Mouse (Mus musculus) hindbrain, embryonic 13.5 days (tissue): ENCODE results near the gene Agap3. TPM values are rescaled to one million over a fixed set of nuclear protein-coding genes. Genes with fewer than 3 reads are reported as not detected.

Experiments used
- ATAC-seq: fragments of 200-750 bp; cut with Nextera tagmentation; 2 replicates; pipeline ENCODE4 v1.8.0; 2017; ENCODE audit warnings: moderate TSS enrichment; ENCODE audit not compliant: low FRiP score
- H3K27ac ChIP-seq: fragments of 300-500 bp; sonication (generic); 2 replicates; pipeline ENCODE4 v1.5.1; 2015; ENCODE audit warnings: inconsistent platforms, mild to moderate bottlenecking, moderate library complexity
- H3K27me3 ChIP-seq: fragments of 300-500 bp; sonication (generic); 2 replicates; pipeline ENCODE4 v1.6.1; 2015; ENCODE audit warnings: mild to moderate bottlenecking, inconsistent platforms
- H3K36me3 ChIP-seq: fragments of 300-500 bp; sonication (generic); 2 replicates; pipeline ENCODE4 v1.6.1; 2015; ENCODE audit warnings: mild to moderate bottlenecking, inconsistent platforms
- H3K4me1 ChIP-seq: fragments of 300-500 bp; sonication (generic); replicated peaks from 2 replicates; pipeline ENCODE4 v1.6.1; 2015; ENCODE audit warnings: inconsistent platforms
- H3K4me2 ChIP-seq: fragments of 300-500 bp; sonication (generic); 2 replicates; pipeline ENCODE4 v1.6.1; 2015; ENCODE audit warnings: inconsistent platforms, mild to moderate bottlenecking, moderate library complexity
- H3K4me3 ChIP-seq: fragments of 300-500 bp; sonication (generic); 2 replicates; pipeline ENCODE4 v1.5.1; 2015; ENCODE audit warnings: mild to moderate bottlenecking, inconsistent platforms
- H3K9ac ChIP-seq: fragments of 300-500 bp; sonication (generic); 2 replicates; pipeline ENCODE4 v1.6.1; 2015; ENCODE audit warnings: mild to moderate bottlenecking, inconsistent platforms
- H3K9me3 ChIP-seq: fragments of 300-500 bp; sonication (generic); 2 replicates; pipeline ENCODE4 v1.6.1; 2016; ENCODE audit warnings: inconsistent platforms
- WGBS: fragments of 180-500 bp; shearing (Covaris S2); methylation state at CpG from one replicate; pipeline ENCODE4 v1.1.7; 2015; 5-methylcytosine and 5-hydroxymethylcytosine counted together
- polyA plus RNA-seq: library from polyadenylated mRNA; unstranded; fragments of >200 nt; fragmentation: Nextera tagmentation; extraction: Ambion mirVana; gene quantifications from 2 replicates; pipeline ENCODE4 v1.2.1, GENCODE M21; 2015

Gene Agap3
- polyA plus RNA-seq, 1 experiment from 2014 or later: 50.3 TPM

GRCm38 (mm10) chr5:24483326-24483725 lies 31.3 kb downstream of the Agap3 start:
- Histone ChIP-seq H3K9me3 (no peaks in the 10 kb centered on the region), H3K9ac (no peak overlapping the region), H3K4me1 (peaks cover 79% of the 10 kb centered on the region), H3K4me3 (no peak overlapping the region), H3K4me2 (no peak overlapping the region), H3K27ac (peak overlapping the region; percentile 26; the same call in 1 of the 2 replicates), H3K36me3 (peaks cover 68% of the 10 kb centered on the region), H3K27me3 (0 out of 2 replicates have a peak, but pooled peaks cover 8% of the 10 kb centered on the region)
- WGBS: 17% methylated on average over 8 of the region's 11 CpGs
- ATAC-seq: peak; percentile 22; the same call in 1 of the 2 replicates

DNA sequence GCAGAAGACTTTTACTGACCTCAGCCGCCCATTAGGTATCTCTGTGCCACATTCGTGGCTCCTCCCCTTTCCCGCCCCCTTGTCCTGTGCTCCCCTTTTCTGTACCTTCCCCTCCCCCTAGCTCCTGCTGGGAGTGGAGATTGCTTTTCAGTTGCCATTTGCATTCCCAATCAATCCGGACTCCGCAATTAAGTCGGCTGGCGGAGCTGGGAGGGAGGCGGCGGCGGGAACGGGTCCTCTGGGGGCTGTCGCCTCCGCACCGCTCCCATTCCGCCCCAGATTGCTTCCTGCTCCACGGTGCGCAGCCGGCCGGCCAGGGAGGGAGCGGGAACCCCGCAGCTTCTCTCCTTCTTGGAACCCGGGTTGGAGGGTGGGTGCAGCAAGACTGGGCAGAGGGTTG lies 33.0 kb downstream of the Agap3 start:
- Histone ChIP-seq H3K27me3 (0 out of 2 replicates have a peak, but pooled peaks cover 5% of the 10 kb centered on the region), H3K36me3 (peaks cover 70% of the 10 kb centered on the region), H3K27ac (peak overlapping the region; percentile 82), H3K9ac (peak overlapping the region; percentile 65; the same call in 1 of the 2 replicates), H3K4me3 (peak overlapping the region; percentile 15), H3K9me3 (no peaks in the 10 kb centered on the region), H3K4me1 (peaks cover 92% of the 10 kb centered on the region), H3K4me2 (peak overlapping the region; percentile 50)
- ATAC-seq: peak; percentile 18; the same call in 1 of the 2 replicates
- WGBS: 14% methylated on average over 22 of the region's 22 CpGs

- H3K27me3 ChIP-seq: 0 out of 2 replicates have a peak, but pooled peaks cover 5% of the 10 kb centered on the region
- H3K9ac ChIP-seq: no peak overlapping the region
- WGBS: 3% methylated on average over 8 of the region's 8 CpGs
- no peak for ATAC-seq
- no peak overlapping the region for H3K4me2 ChIP-seq
- no peak overlapping the region for H3K4me3 ChIP-seq
- H3K36me3 ChIP-seq: peaks cover 70% of the 10 kb centered on the region
- H3K4me1 ChIP-seq: peaks cover 93% of the 10 kb centered on the region
- H3K27ac ChIP-seq: peak overlapping the region; percentile 82
- no peaks in the 10 kb centered on the region for H3K9me3 ChIP-seq
These were observed 34.1 kb downstream of the Agap3 start for GRCm38 (mm10) chr5:24486097-24486496.

GRCm38 (mm10) chr5:24486738-24487137 lies 34.8 kb downstream of the Agap3 start:
- 92% methylated on average over 5 of the region's 5 CpGs for WGBS
- ATAC-seq: no peak

DNA sequence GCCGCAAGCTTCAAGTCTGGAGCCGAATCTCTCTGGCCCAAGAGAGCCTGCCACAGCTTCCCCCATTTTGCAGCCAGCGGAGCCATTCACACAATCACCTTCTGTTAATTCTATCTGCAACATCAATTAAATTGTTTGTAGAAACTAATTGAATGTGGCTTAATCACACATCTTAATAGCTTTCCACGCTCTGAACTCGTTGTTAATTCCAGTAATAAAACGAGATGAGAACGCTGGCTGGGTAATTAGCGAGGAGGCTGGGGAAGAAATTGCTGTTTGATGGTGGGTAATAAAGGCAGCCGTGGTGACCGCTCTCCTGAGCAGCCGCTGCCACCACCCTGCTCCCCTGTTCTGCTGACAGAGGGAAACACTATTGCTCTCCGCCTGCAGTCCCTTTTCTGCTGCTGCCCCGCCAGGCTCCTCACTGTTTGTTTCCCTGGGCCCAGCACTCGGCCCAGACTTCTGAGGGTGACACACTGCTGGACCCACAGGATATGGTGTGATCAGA lies 38.5 kb downstream of the Agap3 start:
- ATAC-seq: peak; percentile 26; the same call in 1 of the 2 replicates
- no peak overlapping the region for H3K4me3 ChIP-seq
- H3K27ac ChIP-seq: peak overlapping the region; percentile 77
- peaks cover 84% of the 10 kb centered on the region for H3K36me3 ChIP-seq
- peaks cover 73% of the 10 kb centered on the region for H3K4me1 ChIP-seq
- 0 out of 2 replicates have a peak, but pooled peaks cover 3% of the 10 kb centered on the region for H3K27me3 ChIP-seq
- no peak overlapping the region; the same call in 1 of the 2 replicates for H3K9ac ChIP-seq
- WGBS: 57% methylated on average over 14 of the region's 14 CpGs
- H3K9me3 ChIP-seq: no peaks in the 10 kb centered on the region
- no peak overlapping the region for H3K4me2 ChIP-seq

More at GRCm38 (mm10) chr5:24486738-24487137, 34.8 kb downstream of the Agap3 start:
- Histone ChIP-seq H3K9me3 (no peaks in the 10 kb centered on the region), H3K27ac (0 out of 2 replicates have a peak overlapping the region, but pooled peaks have one; percentile 30), H3K27me3 (0 out of 2 replicates have a peak, but pooled peaks cover 5% of the 10 kb centered on the region), H3K36me3 (peaks cover 72% of the 10 kb centered on the region), H3K4me1 (peaks cover 90% of the 10 kb centered on the region), H3K4me2 (no peak overlapping the region), H3K4me3 (no peak overlapping the region), H3K9ac (no peak overlapping the region)

DNA sequence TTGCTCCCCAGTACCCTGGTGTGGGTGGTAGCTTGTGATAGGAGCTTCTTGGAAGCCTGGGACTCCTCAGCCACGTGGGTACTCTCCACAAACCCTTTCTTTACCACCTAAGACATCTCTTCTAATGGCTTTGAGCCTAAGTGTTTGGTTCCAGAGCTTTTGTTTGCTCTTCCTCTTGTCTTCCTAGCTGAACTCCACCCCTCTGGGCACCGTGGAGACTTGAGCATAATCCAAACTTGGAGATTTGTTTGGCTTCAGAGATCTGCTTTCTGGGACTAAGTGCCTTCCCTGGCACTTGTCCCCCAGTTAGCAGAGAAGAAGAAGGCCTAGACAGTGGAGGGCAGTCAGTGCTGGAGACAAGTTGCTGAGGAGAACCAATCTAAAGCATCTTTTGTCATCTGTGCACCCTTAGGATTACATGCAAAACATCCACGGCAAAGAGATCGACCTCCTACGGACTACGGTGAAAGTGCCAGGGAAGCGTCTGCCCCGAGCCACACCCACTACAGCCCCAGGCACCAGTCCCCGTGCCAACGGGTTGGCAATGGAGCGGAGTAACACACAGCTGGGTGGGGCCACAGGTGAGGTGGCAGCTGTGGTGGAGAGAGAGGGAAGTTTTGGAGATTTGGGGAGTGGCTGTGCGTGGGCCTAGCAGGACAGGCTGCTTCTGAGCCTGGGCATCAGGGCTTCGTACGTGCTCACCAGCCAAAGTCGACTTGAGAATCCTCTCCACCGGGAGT lies 40.7 kb downstream of the Agap3 start:
- no peak for ATAC-seq
- Histone ChIP-seq H3K27ac (no peak overlapping the region), H3K27me3 (0 out of 2 replicates have a peak, but pooled peaks cover 3% of the 10 kb centered on the region), H3K4me3 (no peak overlapping the region), H3K9ac (no peak overlapping the region), H3K4me1 (peaks cover 74% of the 10 kb centered on the region), H3K4me2 (no peak overlapping the region), H3K36me3 (peaks cover 90% of the 10 kb centered on the region), H3K9me3 (no peaks in the 10 kb centered on the region)
- WGBS: 84% methylated on average over 16 of the region's 16 CpGs

DNA sequence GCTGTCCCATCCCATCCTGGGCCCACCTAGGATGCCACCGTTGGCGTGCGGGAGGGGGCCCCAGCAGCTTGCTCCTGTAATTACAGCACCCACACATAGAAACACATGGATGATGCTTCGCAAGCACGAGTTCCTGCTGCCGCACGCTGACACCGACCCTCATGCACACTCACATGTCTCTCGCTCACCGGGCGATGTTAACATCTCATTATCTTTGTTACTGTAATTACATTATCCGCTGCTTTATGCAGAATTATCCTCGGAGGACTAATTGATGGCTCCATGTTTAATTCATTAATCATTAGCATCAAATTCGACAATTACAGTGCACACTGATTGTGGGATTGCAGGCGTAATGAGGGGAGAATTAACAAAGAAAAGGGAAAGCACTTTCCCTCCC lies 43.0 kb downstream of the Agap3 start:
- Histone ChIP-seq H3K4me2 (no peak overlapping the region), H3K9me3 (no peaks in the 10 kb centered on the region), H3K27me3 (peaks cover 5% of the 10 kb centered on the region; the same call in 1 of the 2 replicates), H3K4me3 (no peak overlapping the region), H3K9ac (0 out of 2 replicates have a peak overlapping the region, but pooled peaks have one; percentile 31), H3K4me1 (peaks cover 75% of the 10 kb centered on the region), H3K36me3 (peaks cover 89% of the 10 kb centered on the region), H3K27ac (peak overlapping the region; percentile 83)
- 34% methylated on average over 15 of the region's 15 CpGs for WGBS
- ATAC-seq: peak; percentile 34; the same call in 1 of the 2 replicates

- H3K4me3 ChIP-seq: no peak overlapping the region
- peaks cover 8% of the 10 kb centered on the region; the same call in 1 of the 2 replicates for H3K27me3 ChIP-seq
- peaks cover 89% of the 10 kb centered on the region for H3K36me3 ChIP-seq
- ATAC-seq: no peak
- H3K9me3 ChIP-seq: no peaks in the 10 kb centered on the region
- no peak overlapping the region for H3K9ac ChIP-seq
- WGBS: 46% methylated on average over 6 of the region's 6 CpGs
- peaks cover 76% of the 10 kb centered on the region for H3K4me1 ChIP-seq
- H3K4me2 ChIP-seq: no peak overlapping the region
- H3K27ac ChIP-seq: peak overlapping the region; percentile 68
These were observed 44.8 kb downstream of the Agap3 start for GRCm38 (mm10) chr5:24496756-24497155.

GRCm38 (mm10) chr5:24497526-24497925 lies 45.5 kb downstream of the Agap3 start:
- peaks cover 13% of the 10 kb centered on the region; the same call in 1 of the 2 replicates for H3K27me3 ChIP-seq
- no peak overlapping the region for H3K4me2 ChIP-seq
- no peak for ATAC-seq
- peaks cover 75% of the 10 kb centered on the region for H3K4me1 ChIP-seq
- 48% methylated on average over 12 of the region's 12 CpGs for WGBS
- H3K4me3 ChIP-seq: no peak overlapping the region
- no peaks in the 10 kb centered on the region for H3K9me3 ChIP-seq
- H3K9ac ChIP-seq: no peak overlapping the region
- H3K36me3 ChIP-seq: peaks cover 89% of the 10 kb centered on the region
- H3K27ac ChIP-seq: peak overlapping the region; percentile 68

GRCm38 (mm10) chr5:24499113-24499512 lies 47.1 kb downstream of the Agap3 start:
- Histone ChIP-seq H3K27me3 (peaks cover 22% of the 10 kb centered on the region; the same call in 1 of the 2 replicates), H3K9ac (no peak overlapping the region), H3K27ac (0 out of 2 replicates have a peak overlapping the region, but pooled peaks have one; percentile 18), H3K4me2 (no peak overlapping the region), H3K9me3 (no peaks in the 10 kb centered on the region), H3K4me1 (peaks cover 73% of the 10 kb centered on the region), H3K36me3 (peaks cover 83% of the 10 kb centered on the region), H3K4me3 (no peak overlapping the region)
- 24% methylated on average over 10 of the region's 10 CpGs for WGBS
- ATAC-seq: no peak

DNA sequence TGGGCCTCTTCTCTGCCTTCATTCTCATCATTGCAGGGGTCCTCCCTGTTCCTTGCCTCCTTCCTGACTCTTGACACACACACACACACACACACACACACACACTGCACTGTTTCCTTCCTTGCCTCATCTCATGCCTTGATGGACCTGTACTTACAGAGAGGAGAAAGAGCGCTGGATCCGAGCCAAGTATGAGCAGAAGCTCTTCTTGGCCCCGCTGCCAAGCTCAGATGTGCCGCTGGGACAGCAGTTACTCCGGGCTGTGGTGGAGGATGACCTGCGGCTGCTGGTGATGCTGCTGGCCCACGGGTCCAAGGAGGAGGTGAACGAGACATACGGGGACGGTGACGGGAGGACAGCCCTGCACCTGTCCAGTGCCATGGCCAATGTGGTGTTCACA lies 48.9 kb downstream of the Agap3 start:
- H3K4me3 ChIP-seq: no peak overlapping the region
- H3K9me3 ChIP-seq: no peaks in the 10 kb centered on the region
- WGBS: 67% methylated on average over 11 of the region's 11 CpGs
- peak overlapping the region; percentile 40; the same call in 1 of the 2 replicates for H3K27ac ChIP-seq
- peaks cover 65% of the 10 kb centered on the region for H3K4me1 ChIP-seq
- peaks cover 32% of the 10 kb centered on the region; the same call in 1 of the 2 replicates for H3K27me3 ChIP-seq
- ATAC-seq: no peak
- H3K9ac ChIP-seq: no peak overlapping the region
- H3K4me2 ChIP-seq: no peak overlapping the region
- H3K36me3 ChIP-seq: peaks cover 68% of the 10 kb centered on the region

GRCm38 (mm10) chr5:24502786-24503185 lies 50.8 kb downstream of the Agap3 start:
- WGBS: 85% methylated on average over 4 of the region's 4 CpGs
- peaks cover 55% of the 10 kb centered on the region for H3K36me3 ChIP-seq

More at GRCm38 (mm10) chr5:24502786-24503185, 50.8 kb downstream of the Agap3 start:
- no peak for ATAC-seq
- Histone ChIP-seq H3K27ac (no peak overlapping the region), H3K9me3 (no peaks in the 10 kb centered on the region), H3K4me2 (no peak overlapping the region), H3K27me3 (peaks cover 32% of the 10 kb centered on the region; the same call in 1 of the 2 replicates), H3K4me3 (no peak overlapping the region), H3K4me1 (peaks cover 45% of the 10 kb centered on the region), H3K9ac (no peak overlapping the region)
